Mouse (Mus musculus): ENCODE data around the gene Tacr1. TPM values are rescaled to one million over a fixed set of nuclear protein-coding genes. Genes with fewer than 3 reads are reported as not detected.

The Tacr1 gene
- 0.87 and 0.99 TPM in 2 replicates for polyA plus RNA-seq (2015; fragmentation: Nextera tagmentation; extraction: Ambion mirVana)

DNA sequence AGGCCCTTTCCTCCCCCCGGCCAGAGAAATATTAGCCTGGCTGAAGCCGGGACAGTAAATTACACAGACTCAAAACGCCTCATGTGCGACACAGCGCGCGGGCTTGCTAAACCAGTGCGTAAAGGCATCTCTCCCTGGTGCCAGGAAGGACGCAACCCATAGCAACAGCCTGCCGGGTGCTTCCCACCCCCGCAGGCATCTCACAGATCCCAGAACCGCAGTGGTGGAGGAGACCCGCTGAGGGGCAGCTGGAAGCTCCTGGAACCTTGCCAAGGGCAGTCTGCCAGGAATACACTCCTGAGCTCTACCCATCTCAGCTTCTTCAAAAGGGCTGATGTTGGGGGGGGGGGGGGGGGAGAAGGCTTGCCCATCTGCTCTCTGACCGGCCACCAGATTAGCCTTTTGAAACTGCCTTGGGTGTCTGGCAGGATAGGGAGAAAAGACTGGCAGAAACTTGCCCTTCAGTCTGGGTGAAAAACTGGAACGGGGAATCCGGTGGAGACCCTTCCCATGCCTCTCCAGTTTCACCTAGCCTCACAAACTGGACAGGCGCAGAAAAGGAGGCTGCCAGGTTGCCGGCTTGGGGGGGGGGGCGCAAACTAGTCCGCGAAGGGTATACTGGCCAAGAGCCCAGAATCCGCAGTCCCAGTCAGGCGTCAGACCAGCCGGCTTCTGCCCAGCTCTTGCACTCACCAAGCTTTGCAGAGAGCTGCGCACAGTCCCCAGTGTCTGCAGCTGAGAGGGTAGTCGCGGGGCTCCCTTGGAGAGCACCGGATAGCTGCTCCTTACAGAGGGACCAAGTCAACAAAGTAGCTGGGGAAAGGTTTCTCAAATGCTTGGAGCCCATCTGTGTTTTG, at the start of gene Tacr1:
TSS of gene Tacr1 (plus strand) at position 740 of the 857 bp plus-strand sequence.
- 1% methylated on average over 28 of the region's 28 CpGs for WGBS
- no peak for ATAC-seq
- H3K27me3 ChIP-seq (replicated peaks; ENCODE audit: control insufficient read depth, insufficient read depth, low read length), result peaks cover 22% of the 10 kb centered on the region; the same call in 1 of the 2 replicates
- H3K4me1 ChIP-seq (replicated peaks; ENCODE audit: control insufficient read depth, insufficient read depth, low read length), result no peaks in the 10 kb centered on the region; the same call in 1 of the 2 replicates
- H3K4me2 ChIP-seq (replicated peaks; ENCODE audit: low read depth), result peak within 1 kb of the TSS; percentile 64
- no peaks in the 10 kb centered on the region for H3K36me3 ChIP-seq (ENCODE audit: control insufficient read depth, insufficient read depth)
- no peaks in the 10 kb centered on the region for H3K9me3 ChIP-seq (ENCODE audit: control insufficient read depth)
- H3K9ac ChIP-seq (ENCODE audit: low read depth, low read length), result no peak within 1 kb of the TSS
- no peak for TF ChIP-seq CTCF (IDR thresholded peaks at IDR 0.05; ENCODE audit: low read depth)
- H3K4me3 ChIP-seq (ENCODE audit: low read depth, low read length), result peak within 1 kb of the TSS; percentile 33
- no peak within 1 kb of the TSS for H3K27ac ChIP-seq (ENCODE audit: low read depth, low read length)

DNA sequence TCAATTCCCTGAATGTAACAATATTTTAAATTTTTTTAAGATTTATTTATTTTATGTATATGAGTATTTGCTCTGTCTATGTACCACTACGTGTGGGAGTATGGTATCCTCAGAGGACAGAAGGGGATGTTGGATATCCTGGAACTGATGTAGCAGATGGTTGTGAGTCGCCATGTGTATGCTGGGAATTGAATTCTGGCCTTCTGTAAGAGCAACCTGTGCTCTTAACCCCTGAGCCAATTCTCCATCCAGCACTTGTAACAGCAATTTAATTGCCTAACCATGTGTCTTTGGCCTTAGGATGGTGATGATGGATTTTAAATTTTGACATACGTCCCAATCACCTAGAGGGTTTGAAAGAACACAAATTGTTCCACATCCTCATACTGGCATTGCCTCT, 26.0 kb upstream of the Tacr1 start:
- no peaks in the 10 kb centered on the region for H3K36me3 ChIP-seq (ENCODE audit: control insufficient read depth, insufficient read depth)
- H3K27ac ChIP-seq (ENCODE audit: low read depth, low read length), result no peak overlapping the region
- no peaks in the 10 kb centered on the region for H3K4me1 ChIP-seq (replicated peaks; ENCODE audit: control insufficient read depth, insufficient read depth, low read length)
- 85% methylated on average over 3 of the region's 3 CpGs for WGBS
- TF ChIP-seq CTCF (IDR thresholded peaks at IDR 0.05; ENCODE audit: low read depth), result no peak
- H3K4me2 ChIP-seq (replicated peaks; ENCODE audit: low read depth), result no peak overlapping the region
- H3K9ac ChIP-seq (ENCODE audit: low read depth, low read length), result no peak overlapping the region
- no peak for ATAC-seq
- no peak overlapping the region for H3K4me3 ChIP-seq (ENCODE audit: low read depth, low read length)
- H3K27me3 ChIP-seq (replicated peaks; ENCODE audit: control insufficient read depth, insufficient read depth, low read length), result no peaks in the 10 kb centered on the region
- no peaks in the 10 kb centered on the region for H3K9me3 ChIP-seq (ENCODE audit: control insufficient read depth)

DNA sequence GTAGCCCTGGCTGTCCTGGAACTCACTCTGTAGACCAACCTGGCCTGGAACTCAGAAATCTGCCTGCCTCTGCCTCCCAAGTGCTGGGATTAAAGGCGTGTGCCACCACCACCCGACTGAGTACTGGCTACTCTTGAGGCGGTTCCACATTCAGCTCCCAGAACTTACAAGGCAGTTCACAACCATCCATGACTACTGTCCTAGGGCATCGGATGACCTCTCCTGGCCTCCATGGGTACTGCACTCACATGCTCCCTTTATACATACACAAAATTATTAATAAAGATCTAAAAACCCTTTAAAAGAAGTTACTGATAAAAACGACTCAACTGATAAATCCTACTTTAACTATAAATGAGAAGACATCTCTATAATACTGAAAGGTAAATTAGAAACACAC, 18.6 kb upstream of the Tacr1 start:
- H3K4me1 ChIP-seq (replicated peaks; ENCODE audit: control insufficient read depth, insufficient read depth, low read length), result no peaks in the 10 kb centered on the region
- H3K36me3 ChIP-seq (ENCODE audit: control insufficient read depth, insufficient read depth), result no peaks in the 10 kb centered on the region
- ATAC-seq, result no peak
- no peak overlapping the region for H3K9ac ChIP-seq (ENCODE audit: low read depth, low read length)
- no peak overlapping the region for H3K4me2 ChIP-seq (replicated peaks; ENCODE audit: low read depth)
- no peak overlapping the region for H3K4me3 ChIP-seq (ENCODE audit: low read depth, low read length)
- no peaks in the 10 kb centered on the region for H3K9me3 ChIP-seq (ENCODE audit: control insufficient read depth)
- 0 out of 2 replicates have a peak, but pooled peaks have one; percentile 5 for TF ChIP-seq CTCF (IDR thresholded peaks at IDR 0.05; ENCODE audit: low read depth)
- no peaks in the 10 kb centered on the region for H3K27me3 ChIP-seq (replicated peaks; ENCODE audit: control insufficient read depth, insufficient read depth, low read length)
- whole genome bisulfite sequencing, result 87% methylated on average over 5 of the region's 5 CpGs
- no peak overlapping the region for H3K27ac ChIP-seq (ENCODE audit: low read depth, low read length)

DNA sequence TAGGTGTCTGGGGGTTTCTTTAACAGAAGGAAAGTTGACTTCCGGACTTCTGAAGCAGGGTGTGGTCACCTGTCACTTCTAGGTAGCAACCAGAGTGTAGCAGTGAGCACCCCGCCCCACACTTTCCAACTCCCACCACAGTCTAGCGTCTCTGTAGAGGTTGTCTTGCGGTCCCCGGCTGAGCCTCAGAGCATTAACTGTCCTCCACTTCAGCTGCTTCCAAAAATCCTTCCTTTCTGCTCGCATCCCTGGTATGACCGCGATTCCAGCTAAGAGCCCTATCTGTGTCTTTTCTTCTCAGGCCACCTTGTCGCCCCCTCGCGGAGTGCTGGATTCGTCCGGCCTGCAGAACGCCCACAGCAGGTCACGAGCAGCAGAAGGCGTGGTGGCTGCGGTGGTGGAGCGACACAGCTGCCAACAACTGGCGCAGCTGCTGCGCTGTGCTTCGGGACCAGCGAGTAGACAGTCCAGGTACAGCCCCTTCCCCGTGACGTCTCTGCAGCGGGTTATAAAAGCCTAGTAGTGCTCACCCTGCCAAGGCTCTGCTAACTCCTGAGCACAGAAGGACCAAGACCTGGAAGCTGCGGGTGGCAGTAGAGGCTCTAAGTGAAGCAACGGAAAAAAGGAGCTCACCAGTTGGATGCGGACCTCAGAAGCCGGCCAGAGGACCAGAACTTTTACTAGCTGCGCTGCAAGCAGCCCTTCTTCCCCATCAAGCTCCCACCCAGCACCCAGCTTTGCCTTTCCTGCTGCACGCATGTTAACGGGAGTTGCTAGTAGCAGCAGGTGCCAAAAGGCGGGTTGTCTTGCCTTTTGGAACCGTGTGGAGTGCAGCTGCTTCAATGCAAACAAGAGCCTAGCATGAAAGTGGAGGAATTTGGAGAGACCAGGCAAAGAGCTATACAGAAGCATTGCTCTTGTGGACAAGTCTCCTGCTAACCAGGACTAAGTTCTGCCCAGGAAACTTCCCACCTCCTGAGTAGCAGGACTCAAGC, 664 bp downstream of the Tacr1 start:
- peak overlapping the region; percentile 64 for H3K4me2 ChIP-seq (replicated peaks; ENCODE audit: low read depth)
- no peak overlapping the region for H3K9ac ChIP-seq (ENCODE audit: low read depth, low read length)
- no peaks in the 10 kb centered on the region for H3K36me3 ChIP-seq (ENCODE audit: control insufficient read depth, insufficient read depth)
- H3K9me3 ChIP-seq (ENCODE audit: control insufficient read depth), result no peaks in the 10 kb centered on the region
- 0 out of 2 replicates have a peak, but pooled peaks have one; percentile 13 for ATAC-seq
- 3% methylated on average over 34 of the region's 34 CpGs for WGBS
- peaks cover 22% of the 10 kb centered on the region; the same call in 1 of the 2 replicates for H3K27me3 ChIP-seq (replicated peaks; ENCODE audit: control insufficient read depth, insufficient read depth, low read length)
- H3K27ac ChIP-seq (ENCODE audit: low read depth, low read length), result no peak overlapping the region
- no peaks in the 10 kb centered on the region; the same call in 1 of the 2 replicates for H3K4me1 ChIP-seq (replicated peaks; ENCODE audit: control insufficient read depth, insufficient read depth, low read length)
- peak; percentile 66 for TF ChIP-seq CTCF (IDR thresholded peaks at IDR 0.05; ENCODE audit: low read depth)
- H3K4me3 ChIP-seq (ENCODE audit: low read depth, low read length), result peak overlapping the region; percentile 33

DNA sequence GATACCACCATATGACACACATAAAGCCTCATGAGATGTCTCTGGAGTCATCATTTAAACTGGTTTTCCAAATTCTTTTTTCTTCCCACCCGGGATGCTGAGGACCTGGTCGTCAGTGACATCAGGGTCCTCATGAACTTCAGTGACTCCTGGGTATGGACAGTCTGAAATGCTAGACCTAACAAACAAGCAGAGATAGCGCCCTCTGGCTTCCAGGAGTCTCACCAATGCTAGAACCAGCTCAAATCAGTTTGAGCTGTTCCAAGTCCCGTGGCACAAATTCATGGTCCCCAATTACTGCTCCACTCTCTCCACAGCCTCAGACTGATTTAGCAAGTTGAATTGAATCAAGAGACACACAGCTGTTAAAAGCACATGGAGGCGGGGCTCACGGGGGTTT, 16.2 kb downstream of the Tacr1 start:
- no peaks in the 10 kb centered on the region for H3K9me3 ChIP-seq (ENCODE audit: control insufficient read depth)
- H3K4me1 ChIP-seq (replicated peaks; ENCODE audit: control insufficient read depth, insufficient read depth, low read length), result no peaks in the 10 kb centered on the region
- no peak overlapping the region for H3K4me3 ChIP-seq (ENCODE audit: low read depth, low read length)
- no peak overlapping the region for H3K4me2 ChIP-seq (replicated peaks; ENCODE audit: low read depth)
- TF ChIP-seq CTCF (IDR thresholded peaks at IDR 0.05; ENCODE audit: low read depth), result peak; percentile 46
- 74% methylated on average over 6 of the region's 6 CpGs for WGBS
- no peaks in the 10 kb centered on the region for H3K36me3 ChIP-seq (ENCODE audit: control insufficient read depth, insufficient read depth)
- no peak overlapping the region for H3K27ac ChIP-seq (ENCODE audit: low read depth, low read length)
- no peaks in the 10 kb centered on the region for H3K27me3 ChIP-seq (replicated peaks; ENCODE audit: control insufficient read depth, insufficient read depth, low read length)
- no peak for ATAC-seq
- no peak overlapping the region for H3K9ac ChIP-seq (ENCODE audit: low read depth, low read length)

DNA sequence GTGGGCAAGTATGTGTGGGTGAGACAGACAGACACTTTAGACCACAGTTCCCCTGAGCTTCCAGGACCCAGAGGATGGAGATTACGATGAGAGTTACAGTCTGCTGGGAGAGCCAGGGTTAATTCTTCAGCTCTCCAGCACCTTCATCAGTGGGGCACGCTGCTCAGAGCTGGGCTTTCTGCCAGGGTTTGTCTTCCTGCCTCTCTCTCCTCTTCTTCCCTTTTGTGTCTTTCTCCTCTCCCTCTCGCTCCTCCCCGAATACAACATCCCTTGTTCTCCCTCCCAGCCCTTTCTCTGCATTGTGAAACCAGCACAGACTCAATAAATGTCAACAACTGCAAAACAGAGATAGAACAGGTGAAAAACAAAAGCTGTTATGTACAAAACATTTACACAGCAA, 18.1 kb downstream of the Tacr1 start:
- H3K36me3 ChIP-seq (ENCODE audit: control insufficient read depth, insufficient read depth), result no peaks in the 10 kb centered on the region
- WGBS, result 44% methylated on average over 4 of the region's 4 CpGs

More for the DNA sequence above, 18.1 kb downstream of the Tacr1 start:
- no peak overlapping the region for H3K4me2 ChIP-seq (replicated peaks; ENCODE audit: low read depth)
- H3K27me3 ChIP-seq (replicated peaks; ENCODE audit: control insufficient read depth, insufficient read depth, low read length), result no peaks in the 10 kb centered on the region
- H3K27ac ChIP-seq (ENCODE audit: low read depth, low read length), result no peak overlapping the region
- TF ChIP-seq CTCF (IDR thresholded peaks at IDR 0.05; ENCODE audit: low read depth), result no peak
- ATAC-seq, result no peak
- no peak overlapping the region for H3K4me3 ChIP-seq (ENCODE audit: low read depth, low read length)
- no peaks in the 10 kb centered on the region for H3K4me1 ChIP-seq (replicated peaks; ENCODE audit: control insufficient read depth, insufficient read depth, low read length)
- no peak overlapping the region for H3K9ac ChIP-seq (ENCODE audit: low read depth, low read length)
- H3K9me3 ChIP-seq (ENCODE audit: control insufficient read depth), result no peaks in the 10 kb centered on the region
